Mouse (Mus musculus): ENCODE measurements around the gene Eif2b2. TPM values are rescaled to one million over a fixed set of nuclear protein-coding genes. Genes with fewer than 3 reads are reported as not detected.

Gene Eif2b2
- polyA plus RNA-seq, 1 experiment from 2014 or later = 64.9 TPM

GRCm38 (mm10) chr12:85182345-85182643 is 37.0 kb upstream of the Eif2b2 start:
- H3K4me3 ChIP-seq (ENCODE audit: low read depth, low read length) = no peak overlapping the region
- H3K27me3 ChIP-seq (replicated peaks; ENCODE audit: insufficient read depth, low read length) = no peaks in the 10 kb centered on the region
- H3K36me3 ChIP-seq (ENCODE audit: insufficient read depth, low read length) = no peaks in the 10 kb centered on the region
- TF ChIP-seq EP300 (IDR thresholded peaks at IDR 0.05) (no peak), CTCF (IDR thresholded peaks at IDR 0.05) (no peak)
- WGBS = 29% methylated on average over 7 of the region's 8 CpGs
- no peaks in the 10 kb centered on the region for H3K9me3 ChIP-seq (ENCODE audit: low read length)
- DNase-seq (ENCODE audit: low spot score) = no peak
- no peak overlapping the region for H3K27ac ChIP-seq (ENCODE audit: low read length)
- peaks cover 3% of the 10 kb centered on the region; the same call in 1 of the 2 replicates for H3K4me1 ChIP-seq (ENCODE audit: insufficient read depth, low read depth, low read length)
- no peak overlapping the region for H3K9ac ChIP-seq (replicated peaks; ENCODE audit: low read depth)
- no peak overlapping the region for H3K4me2 ChIP-seq (replicated peaks; ENCODE audit: low read depth, low read length)
- ATAC-seq = no peak

GRCm38 (mm10) chr12:85182898-85183297 is 36.4 kb upstream of the Eif2b2 start:
- no peak overlapping the region for H3K27ac ChIP-seq (ENCODE audit: low read length)
- no peaks in the 10 kb centered on the region for H3K36me3 ChIP-seq (ENCODE audit: insufficient read depth, low read length)

GRCm38 (mm10) chr12:85184118-85184517 is 35.2 kb upstream of the Eif2b2 start:
- H3K27ac ChIP-seq (ENCODE audit: low read length) = peak overlapping the region; percentile 0; the same call in 1 of the 2 replicates
- H3K27me3 ChIP-seq (replicated peaks; ENCODE audit: insufficient read depth, low read length) = no peaks in the 10 kb centered on the region
- 49% methylated on average over 5 of the region's 5 CpGs for WGBS
- H3K4me3 ChIP-seq (ENCODE audit: low read depth, low read length) = no peak overlapping the region
- no peak for TF ChIP-seq EP300 (IDR thresholded peaks at IDR 0.05)
- DNase-seq (ENCODE audit: low spot score) (peak; percentile 80), ATAC-seq (peak; percentile 88)
- H3K4me2 ChIP-seq (replicated peaks; ENCODE audit: low read depth, low read length) = no peak overlapping the region
- H3K9me3 ChIP-seq (ENCODE audit: low read length) = no peaks in the 10 kb centered on the region
- no peaks in the 10 kb centered on the region for H3K36me3 ChIP-seq (ENCODE audit: insufficient read depth, low read length)
- H3K9ac ChIP-seq (replicated peaks; ENCODE audit: low read depth) = no peak overlapping the region
- H3K4me1 ChIP-seq (ENCODE audit: insufficient read depth, low read depth, low read length) = no peaks in the 10 kb centered on the region

More at GRCm38 (mm10) chr12:85182898-85183297, 36.4 kb upstream of the Eif2b2 start:
- Histone ChIP-seq H3K9me3 (ENCODE audit: low read length) (no peaks in the 10 kb centered on the region), H3K4me2 (replicated peaks; ENCODE audit: low read depth, low read length) (no peak overlapping the region), H3K27me3 (replicated peaks; ENCODE audit: insufficient read depth, low read length) (no peaks in the 10 kb centered on the region), H3K9ac (replicated peaks; ENCODE audit: low read depth) (no peak overlapping the region), H3K4me3 (ENCODE audit: low read depth, low read length) (no peak overlapping the region), H3K4me1 (ENCODE audit: insufficient read depth, low read depth, low read length) (no peaks in the 10 kb centered on the region)
- DNase-seq (ENCODE audit: low spot score) = no peak
- 69% methylated on average over 5 of the region's 5 CpGs for WGBS
- TF ChIP-seq CTCF (IDR thresholded peaks at IDR 0.05) (no peak), EP300 (IDR thresholded peaks at IDR 0.05) (no peak)
- no peak for ATAC-seq

- H3K4me2 ChIP-seq (replicated peaks; ENCODE audit: low read depth, low read length) = no peak overlapping the region
- H3K9me3 ChIP-seq (ENCODE audit: low read length) = no peaks in the 10 kb centered on the region
- WGBS = 51% methylated on average over 8 of the region's 8 CpGs
- no peaks in the 10 kb centered on the region for H3K4me1 ChIP-seq (ENCODE audit: insufficient read depth, low read depth, low read length)
- no peaks in the 10 kb centered on the region for H3K36me3 ChIP-seq (ENCODE audit: insufficient read depth, low read length)
- no peak overlapping the region for H3K4me3 ChIP-seq (ENCODE audit: low read depth, low read length)
- DNase-seq (ENCODE audit: low spot score) (no peak), ATAC-seq (no peak)
- H3K9ac ChIP-seq (replicated peaks; ENCODE audit: low read depth) = no peak overlapping the region
- H3K27ac ChIP-seq (ENCODE audit: low read length) = no peak overlapping the region
- H3K27me3 ChIP-seq (replicated peaks; ENCODE audit: insufficient read depth, low read length) = no peaks in the 10 kb centered on the region
- TF ChIP-seq CTCF (IDR thresholded peaks at IDR 0.05) (no peak), EP300 (IDR thresholded peaks at IDR 0.05) (no peak)
Measured at GRCm38 (mm10) chr12:85185810-85186209, 33.5 kb upstream of the Eif2b2 start.

DNA sequence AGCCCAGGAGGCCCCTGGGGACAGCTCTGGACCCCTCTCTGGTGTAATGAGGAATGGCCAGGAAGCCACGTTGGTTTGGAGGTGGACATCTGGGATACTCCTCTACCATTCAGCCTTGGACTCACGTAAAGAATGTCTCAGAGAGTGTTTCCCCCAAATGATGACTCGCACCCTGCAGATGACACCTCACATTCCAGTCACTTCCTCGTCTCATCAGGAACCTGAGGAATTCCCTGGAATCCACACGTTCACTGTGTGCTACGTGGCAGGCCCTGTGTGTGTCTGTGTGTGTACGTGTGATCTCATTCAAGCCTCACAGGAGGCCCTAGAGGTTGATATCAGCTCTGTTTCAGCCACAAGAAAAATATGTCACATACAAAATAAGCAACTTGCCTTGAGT is 32.9 kb upstream of the Eif2b2 start:
- Histone ChIP-seq H3K36me3 (ENCODE audit: insufficient read depth, low read length) (no peaks in the 10 kb centered on the region), H3K9ac (replicated peaks; ENCODE audit: low read depth) (no peak overlapping the region), H3K27ac (ENCODE audit: low read length) (no peak overlapping the region), H3K4me1 (ENCODE audit: insufficient read depth, low read depth, low read length) (no peaks in the 10 kb centered on the region), H3K4me2 (replicated peaks; ENCODE audit: low read depth, low read length) (no peak overlapping the region), H3K9me3 (ENCODE audit: low read length) (no peaks in the 10 kb centered on the region), H3K27me3 (replicated peaks; ENCODE audit: insufficient read depth, low read length) (no peaks in the 10 kb centered on the region), H3K4me3 (ENCODE audit: low read depth, low read length) (no peak overlapping the region)
- no peak for ATAC-seq
- no peak for DNase-seq (ENCODE audit: low spot score)
- TF ChIP-seq CTCF (IDR thresholded peaks at IDR 0.05) (no peak), EP300 (IDR thresholded peaks at IDR 0.05) (no peak)
- 63% methylated on average over 7 of the region's 7 CpGs for WGBS

DNA sequence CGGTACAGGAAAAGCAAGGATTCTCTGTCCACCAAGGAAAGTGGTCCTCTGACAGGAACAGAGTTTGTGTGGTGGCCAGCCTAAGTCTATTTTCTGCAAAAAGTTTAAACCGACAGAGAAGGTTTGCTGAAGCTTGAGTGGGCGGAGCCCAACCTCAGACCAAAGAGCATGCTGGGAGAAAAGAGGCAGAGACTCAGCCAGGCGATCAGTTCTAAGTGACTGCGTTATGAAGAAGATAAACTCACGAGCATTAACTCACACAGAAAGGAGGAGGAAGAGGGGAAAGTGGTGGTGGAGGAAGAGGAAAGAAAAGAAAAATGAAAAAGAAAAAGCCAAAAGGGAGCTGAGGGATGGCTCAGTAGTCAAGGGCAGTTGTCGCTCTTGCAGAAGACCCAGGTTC is 29.0 kb upstream of the Eif2b2 start:
- no peaks in the 10 kb centered on the region for H3K36me3 ChIP-seq (ENCODE audit: insufficient read depth, low read length)
- 75% methylated on average over 7 of the region's 7 CpGs for WGBS
- no peak for ATAC-seq
- TF ChIP-seq EP300 (IDR thresholded peaks at IDR 0.05) (no peak), CTCF (IDR thresholded peaks at IDR 0.05) (no peak)
- no peaks in the 10 kb centered on the region for H3K9me3 ChIP-seq (ENCODE audit: low read length)
- no peak overlapping the region for H3K4me3 ChIP-seq (ENCODE audit: low read depth, low read length)
- no peaks in the 10 kb centered on the region for H3K27me3 ChIP-seq (replicated peaks; ENCODE audit: insufficient read depth, low read length)
- peaks cover 2% of the 10 kb centered on the region; the same call in 1 of the 2 replicates for H3K4me1 ChIP-seq (ENCODE audit: insufficient read depth, low read depth, low read length)
- H3K27ac ChIP-seq (ENCODE audit: low read length) = no peak overlapping the region
- no peak overlapping the region for H3K9ac ChIP-seq (replicated peaks; ENCODE audit: low read depth)
- no peak for DNase-seq (ENCODE audit: low spot score)
- H3K4me2 ChIP-seq (replicated peaks; ENCODE audit: low read depth, low read length) = no peak overlapping the region

All from lung, postnatal 0 days (tissue).